Mouse (Mus musculus): ENCODE measurements around the gene Ndufs1.
"Not testable (repeated sequence)": the region's sequence is repeated elsewhere in the genome, so short reads cannot be mapped to it uniquely, and the experiment has no call there.

The Ndufs1 gene

GRCm38 (mm10) chr1:63182636-63183270, 6.1 kb upstream of the Ndufs1 start:
- DNase-seq, result peak in 1 of 2 experiments; percentile 60

- no peak for DNase-seq
These were observed 5.6 kb upstream of the Ndufs1 start for GRCm38 (mm10) chr1:63182212-63182611.

- no peak for DNase-seq
These were observed 4.8 kb upstream of the Ndufs1 start for GRCm38 (mm10) chr1:63181480-63181879.

- peak; percentile 81 to 91 for DNase-seq
These were observed 4.4 kb upstream of the Ndufs1 start for GRCm38 (mm10) chr1:63181019-63181418.

- not testable (repeated sequence) for DNase-seq
These were observed 3.9 kb upstream of the Ndufs1 start for GRCm38 (mm10) chr1:63180575-63180974.

- DNase-seq, result no peak
These were observed 3.5 kb upstream of the Ndufs1 start for GRCm38 (mm10) chr1:63180122-63180521.

GRCm38 (mm10) chr1:63178308-63178707, 1.7 kb upstream of the Ndufs1 start:
- no peak for DNase-seq

GRCm38 (mm10) chr1:63176259-63176603, 402 bp downstream of the Ndufs1 start:
- DNase-seq, result no peak

GRCm38 (mm10) chr1:63175853-63176252, 780 bp downstream of the Ndufs1 start:
- no peak for DNase-seq

GRCm38 (mm10) chr1:63168638-63169037, 8.0 kb downstream of the Ndufs1 start:
- no peak for DNase-seq

- no peak for DNase-seq
These were observed 36.4 kb downstream of the Ndufs1 start for GRCm38 (mm10) chr1:63140231-63140630.

GRCm38 (mm10) chr1:63138586-63138985, 38.0 kb downstream of the Ndufs1 start:
- DNase-seq, result not testable (repeated sequence)

- no peak for DNase-seq
These were observed 38.7 kb downstream of the Ndufs1 start for GRCm38 (mm10) chr1:63137971-63138370.

- DNase-seq, result no peak
These were observed 42.1 kb downstream of the Ndufs1 start for GRCm38 (mm10) chr1:63134530-63134929.

- DNase-seq, result no peak
These were observed 44.9 kb downstream of the Ndufs1 start for GRCm38 (mm10) chr1:63131766-63132165.

- no peak for DNase-seq
These were observed 45.8 kb downstream of the Ndufs1 start for GRCm38 (mm10) chr1:63130883-63131282.

- DNase-seq, result peak in 1 of 2 experiments; percentile 10
These were observed 46.6 kb downstream of the Ndufs1 start for GRCm38 (mm10) chr1:63129857-63130690.

- no peak for DNase-seq
These were observed 47.4 kb downstream of the Ndufs1 start for GRCm38 (mm10) chr1:63129273-63129672.

- DNase-seq, result no peak
These were observed 50.4 kb downstream of the Ndufs1 start for GRCm38 (mm10) chr1:63126206-63126605.

- no peak for DNase-seq
These were observed 52.7 kb downstream of the Ndufs1 start for GRCm38 (mm10) chr1:63123823-63124450.

GRCm38 (mm10) chr1:63122005-63122404, 54.6 kb downstream of the Ndufs1 start:
- no peak for DNase-seq

- DNase-seq, result no peak
These were observed 56.3 kb downstream of the Ndufs1 start for GRCm38 (mm10) chr1:63120382-63120781.

GRCm38 (mm10) chr1:63119675-63120074, 57.0 kb downstream of the Ndufs1 start:
- DNase-seq, result no peak

- no peak for DNase-seq
These were observed 61.1 kb downstream of the Ndufs1 start for GRCm38 (mm10) chr1:63115540-63115939.
